Mouse (Mus musculus) heart, postnatal 4 days (tissue): ENCODE measurements around the gene Gm14412. TPM values are rescaled to one million over a fixed set of nuclear protein-coding genes. Genes with fewer than 3 reads are reported as not detected.
"Not testable (repeated sequence)": the region's sequence is repeated elsewhere in the genome, so short reads cannot be mapped to it uniquely, and the experiment has no call there.

ENCODE experiments used
- DNase-seq: peaks from one replicate; pipeline ENCODE4 v3.0.0; 2021
- total RNA-seq, 2 experiments: library from RNA; stranded (reverse); gene quantifications; 2 replicates each; pipeline ENCODE4 v1.2.3; 2021

The Gm14412 gene
- total RNA-seq, result under 1 TPM; 0.41 to 0.50 TPM

GRCm38 (mm10) chr2:177324257-177324733, at the start of gene Gm14412:
TSS of gene Gm14412 (minus strand) at chr2:177324307.
- DNase-seq, result not testable (repeated sequence)

GRCm38 (mm10) chr2:177329661-177330292, 5.7 kb upstream of the Gm14412 start:
- DNase-seq, result not testable (repeated sequence)

- not testable (repeated sequence) for DNase-seq
Observed at GRCm38 (mm10) chr2:177321361-177321760, 2.7 kb downstream of the Gm14412 start.

- not testable (repeated sequence) for DNase-seq
Observed at GRCm38 (mm10) chr2:177320786-177321320, 3.3 kb downstream of the Gm14412 start.

GRCm38 (mm10) chr2:177318996-177319395, 5.1 kb downstream of the Gm14412 start:
- DNase-seq, result no peak

GRCm38 (mm10) chr2:177309627-177310026, 14.5 kb downstream of the Gm14412 start:
- DNase-seq, result not testable (repeated sequence)

GRCm38 (mm10) chr2:177304980-177305379, 19.1 kb downstream of the Gm14412 start:
- DNase-seq, result not testable (repeated sequence)

- DNase-seq, result not testable (repeated sequence)
Observed at GRCm38 (mm10) chr2:177283701-177284100, 40.4 kb downstream of the Gm14412 start.

- not testable (repeated sequence) for DNase-seq
Observed at GRCm38 (mm10) chr2:177277754-177278153, 46.4 kb downstream of the Gm14412 start.

GRCm38 (mm10) chr2:177272237-177272636, 51.9 kb downstream of the Gm14412 start:
- DNase-seq, result not testable (repeated sequence)

GRCm38 (mm10) chr2:177266936-177267335, 57.2 kb downstream of the Gm14412 start, which contains the start of gene Gm14409:
TSS of gene Gm14409 (minus strand) at chr2:177267036.
- not testable (repeated sequence) for DNase-seq

Other genes starting within 250 kb of the Gm14412 start
- not detected for gene Gm14401, start 250.0 kb downstream of the Gm14412 start, total RNA-seq
- 10 to 100 TPM; 14.9 to 16.0 TPM for gene Gm14410, start 117.9 kb downstream of the Gm14412 start, total RNA-seq
- gene Gm14409, start 57.3 kb downstream of the Gm14412 start, total RNA-seq, result under 1 TPM; 0.41 to 0.81 TPM
- 10 to 100 TPM; 11.3 to 11.7 TPM for gene Gm14418, start 74.0 kb upstream of the Gm14412 start, total RNA-seq
- gene Zfp970, start 140.4 kb upstream of the Gm14412 start, total RNA-seq, result 10 to 100 TPM; 56.0 to 58.9 TPM
- 10 to 100 TPM; 36.2 to 36.8 TPM for gene Gm14403, start 173.9 kb upstream of the Gm14412 start, total RNA-seq